Mouse (Mus musculus) left cerebral cortex, adult 8-10 months (tissue): Measurements from ENCODE around the gene Tmem28. TPM values are rescaled to one million over a fixed set of nuclear protein-coding genes. Genes with fewer than 3 reads are reported as not detected.

Source experiments
- DNase-seq, 2 experiments: peaks; one replicate each; pipeline ENCODE4 v3.0.0; 2022; ENCODE audit warnings: low spot score in 2 of 2
- total RNA-seq, 4 experiments: library from RNA; stranded (reverse); gene quantifications; 2 replicates each; pipeline ENCODE4 v1.2.4; 2022

Gene Tmem28
- total RNA-seq = 10 to 100 TPM; 15.2 to 17.1 (median 16.2) TPM

- no peak for DNase-seq
Observed at GRCm38 (mm10) chrX:99820790-99821395, at the start of gene Tmem28. TSS of gene Tmem28 (plus strand) at chrX:99821021.

- DNase-seq = no peak
Observed at GRCm38 (mm10) chrX:99780308-99780707, 40.5 kb upstream of the Tmem28 start.

GRCm38 (mm10) chrX:99808375-99808774, 12.4 kb upstream of the Tmem28 start:
- no peak for DNase-seq

GRCm38 (mm10) chrX:99819395-99819935, 1.4 kb upstream of the Tmem28 start:
- DNase-seq = peak in 1 of 2 experiments; percentile 15

- DNase-seq = peak in 1 of 2 experiments; percentile 52
Observed at GRCm38 (mm10) chrX:99819936-99820789, 658 bp upstream of the Tmem28 start.

GRCm38 (mm10) chrX:99842090-99842489, 21.3 kb downstream of the Tmem28 start:
- no peak for DNase-seq

- peak in 1 of 2 experiments; percentile 21 for DNase-seq
Observed at GRCm38 (mm10) chrX:99853261-99853741, 32.5 kb downstream of the Tmem28 start.

GRCm38 (mm10) chrX:99853834-99854233, 33.0 kb downstream of the Tmem28 start:
- no peak for DNase-seq

- DNase-seq = no peak
Observed at GRCm38 (mm10) chrX:99872228-99872627, 51.4 kb downstream of the Tmem28 start.

GRCm38 (mm10) chrX:99872632-99873201, 51.9 kb downstream of the Tmem28 start:
- no peak for DNase-seq

- DNase-seq = no peak
Observed at GRCm38 (mm10) chrX:99873259-99873919, 52.6 kb downstream of the Tmem28 start.

- DNase-seq = no peak
Observed at GRCm38 (mm10) chrX:99873920-99874296, 53.1 kb downstream of the Tmem28 start.

- no peak for DNase-seq
Observed at GRCm38 (mm10) chrX:99876781-99877180, 56.0 kb downstream of the Tmem28 start.

- DNase-seq = no peak
Observed at GRCm38 (mm10) chrX:99883396-99883795, 62.6 kb downstream of the Tmem28 start.

Other genes with a start within 250 kb of the Tmem28 start
- 1 to 10 TPM; 3.8 to 5.1 (median 4.3) TPM for gene Eda, start 154.6 kb downstream of the Tmem28 start, total RNA-seq